Mouse (Mus musculus): Measurements from ENCODE around the gene Kifc3. TPM values are rescaled to one million over a fixed set of nuclear protein-coding genes. Genes with fewer than 3 reads are reported as not detected.

Gene Kifc3
- polyA plus RNA-seq, 1 experiment from 2014 or later: 10.6 TPM

GRCm38 (mm10) chr8:95154654-95155053 is 48.0 kb downstream of the Kifc3 start:
- Histone ChIP-seq H3K4me2 (no peak overlapping the region), H3K9ac (0 out of 2 replicates have a peak overlapping the region, but pooled peaks have one; percentile 2), H3K27me3 (no peaks in the 10 kb centered on the region; the same call in 1 of the 2 replicates), H3K4me1 (no peaks in the 10 kb centered on the region; the same call in 1 of the 2 replicates), H3K4me3 (no peak overlapping the region), H3K36me3 (no peaks in the 10 kb centered on the region), H3K9me3 (no peaks in the 10 kb centered on the region), H3K27ac (no peak overlapping the region)
- ATAC-seq (ENCODE audit: insufficient number of reproducible peaks, insufficient read depth, low FRiP score, low TSS enrichment, low read depth): 0 out of 2 replicates have a peak, but pooled peaks have one; percentile 50
- WGBS: 44% methylated on average over 6 of the region's 6 CpGs

- H3K4me1 ChIP-seq: no peaks in the 10 kb centered on the region; the same call in 1 of the 2 replicates
Observed at GRCm38 (mm10) chr8:95154056-95154455, 48.6 kb downstream of the Kifc3 start.

GRCm38 (mm10) chr8:95150608-95151007 is 52.0 kb downstream of the Kifc3 start:
- Histone ChIP-seq H3K4me3 (no peak overlapping the region), H3K36me3 (no peaks in the 10 kb centered on the region), H3K4me1 (no peaks in the 10 kb centered on the region; the same call in 1 of the 2 replicates), H3K9ac (no peak overlapping the region), H3K27ac (no peak overlapping the region), H3K27me3 (no peaks in the 10 kb centered on the region; the same call in 1 of the 2 replicates), H3K9me3 (no peaks in the 10 kb centered on the region), H3K4me2 (no peak overlapping the region)
- WGBS: 88% methylated on average over 3 of the region's 3 CpGs
- ATAC-seq (ENCODE audit: insufficient number of reproducible peaks, insufficient read depth, low FRiP score, low TSS enrichment, low read depth): no peak

More at GRCm38 (mm10) chr8:95154056-95154455, 48.6 kb downstream of the Kifc3 start:
- H3K27me3 ChIP-seq: no peaks in the 10 kb centered on the region; the same call in 1 of the 2 replicates
- no peaks in the 10 kb centered on the region for H3K9me3 ChIP-seq
- WGBS: 81% methylated on average over 4 of the region's 4 CpGs
- no peak overlapping the region for H3K9ac ChIP-seq
- no peak overlapping the region for H3K4me3 ChIP-seq
- H3K36me3 ChIP-seq: no peaks in the 10 kb centered on the region
- no peak for ATAC-seq (ENCODE audit: insufficient number of reproducible peaks, insufficient read depth, low FRiP score, low TSS enrichment, low read depth)
- H3K4me2 ChIP-seq: no peak overlapping the region
- H3K27ac ChIP-seq: no peak overlapping the region

- ATAC-seq (ENCODE audit: insufficient number of reproducible peaks, insufficient read depth, low FRiP score, low TSS enrichment, low read depth): no peak
- Histone ChIP-seq H3K9ac (no peak overlapping the region), H3K4me1 (no peaks in the 10 kb centered on the region), H3K9me3 (no peaks in the 10 kb centered on the region), H3K4me2 (no peak overlapping the region), H3K27ac (no peak overlapping the region), H3K36me3 (no peaks in the 10 kb centered on the region), H3K4me3 (no peak overlapping the region), H3K27me3 (no peaks in the 10 kb centered on the region; the same call in 1 of the 2 replicates)
- 51% methylated on average over 10 of the region's 10 CpGs for WGBS
Observed at GRCm38 (mm10) chr8:95149426-95149825, 53.2 kb downstream of the Kifc3 start.

GRCm38 (mm10) chr8:95146846-95147245 is 55.8 kb downstream of the Kifc3 start:
- no peak overlapping the region for H3K9ac ChIP-seq
- no peaks in the 10 kb centered on the region for H3K36me3 ChIP-seq
- WGBS: 86% methylated on average over 5 of the region's 5 CpGs
- no peak overlapping the region for H3K4me2 ChIP-seq
- no peak for ATAC-seq (ENCODE audit: insufficient number of reproducible peaks, insufficient read depth, low FRiP score, low TSS enrichment, low read depth)
- H3K27me3 ChIP-seq: no peaks in the 10 kb centered on the region; the same call in 1 of the 2 replicates
- H3K4me3 ChIP-seq: no peak overlapping the region
- no peak overlapping the region for H3K27ac ChIP-seq
- peaks cover 13% of the 10 kb centered on the region for H3K4me1 ChIP-seq
- H3K9me3 ChIP-seq: no peaks in the 10 kb centered on the region

GRCm38 (mm10) chr8:95146044-95146745 is 56.4 kb downstream of the Kifc3 start:
- Histone ChIP-seq H3K27ac (no peak overlapping the region), H3K4me3 (no peak overlapping the region), H3K4me2 (no peak overlapping the region), H3K4me1 (peaks cover 20% of the 10 kb centered on the region), H3K27me3 (no peaks in the 10 kb centered on the region; the same call in 1 of the 2 replicates), H3K9me3 (no peaks in the 10 kb centered on the region), H3K36me3 (no peaks in the 10 kb centered on the region), H3K9ac (no peak overlapping the region)
- 80% methylated on average over 2 of the region's 2 CpGs for WGBS
- no peak for ATAC-seq (ENCODE audit: insufficient number of reproducible peaks, insufficient read depth, low FRiP score, low TSS enrichment, low read depth)

- H3K9me3 ChIP-seq: no peaks in the 10 kb centered on the region
- no peak for ATAC-seq (ENCODE audit: insufficient number of reproducible peaks, insufficient read depth, low FRiP score, low TSS enrichment, low read depth)
- H3K4me2 ChIP-seq: no peak overlapping the region
- WGBS: 51% methylated on average over 2 of the region's 2 CpGs
- H3K4me3 ChIP-seq: no peak overlapping the region
- no peak overlapping the region for H3K27ac ChIP-seq
- H3K27me3 ChIP-seq: no peaks in the 10 kb centered on the region
- no peaks in the 10 kb centered on the region for H3K36me3 ChIP-seq
- H3K9ac ChIP-seq: no peak overlapping the region
- peaks cover 28% of the 10 kb centered on the region for H3K4me1 ChIP-seq
Observed at GRCm38 (mm10) chr8:95144631-95145015, 58.0 kb downstream of the Kifc3 start.

GRCm38 (mm10) chr8:95143805-95144630 is 58.6 kb downstream of the Kifc3 start:
- no peak overlapping the region for H3K4me2 ChIP-seq
- no peaks in the 10 kb centered on the region for H3K36me3 ChIP-seq
- peaks cover 28% of the 10 kb centered on the region for H3K4me1 ChIP-seq
- WGBS: 72% methylated on average over 6 of the region's 6 CpGs
- H3K9ac ChIP-seq: no peak overlapping the region
- H3K4me3 ChIP-seq: no peak overlapping the region
- no peak for ATAC-seq (ENCODE audit: insufficient number of reproducible peaks, insufficient read depth, low FRiP score, low TSS enrichment, low read depth)
- H3K9me3 ChIP-seq: no peaks in the 10 kb centered on the region
- H3K27ac ChIP-seq: no peak overlapping the region
- H3K27me3 ChIP-seq: no peaks in the 10 kb centered on the region

- WGBS: 19% methylated on average over 17 of the region's 17 CpGs
- H3K9me3 ChIP-seq: no peaks in the 10 kb centered on the region
- peak overlapping the region; percentile 87 for H3K9ac ChIP-seq
- H3K4me2 ChIP-seq: peak overlapping the region; percentile 96
- no peak for ATAC-seq (ENCODE audit: insufficient number of reproducible peaks, insufficient read depth, low FRiP score, low TSS enrichment, low read depth)
- H3K4me1 ChIP-seq: peaks cover 35% of the 10 kb centered on the region
- H3K27ac ChIP-seq: peak overlapping the region; percentile 72
- H3K36me3 ChIP-seq: no peaks in the 10 kb centered on the region
- peak overlapping the region; percentile 73 for H3K4me3 ChIP-seq
- peaks cover 3% of the 10 kb centered on the region; the same call in 1 of the 2 replicates for H3K27me3 ChIP-seq
Observed at GRCm38 (mm10) chr8:95142985-95143804, 59.4 kb downstream of the Kifc3 start.

GRCm38 (mm10) chr8:95142075-95142831 is 60.4 kb downstream of the Kifc3 start:
- Histone ChIP-seq H3K9ac (peak overlapping the region; percentile 87), H3K27ac (0 out of 2 replicates have a peak overlapping the region, but pooled peaks have one; percentile 72), H3K27me3 (peaks cover 12% of the 10 kb centered on the region), H3K4me1 (peaks cover 44% of the 10 kb centered on the region), H3K4me3 (peak overlapping the region; percentile 73), H3K4me2 (peak overlapping the region; percentile 96), H3K9me3 (no peaks in the 10 kb centered on the region), H3K36me3 (no peaks in the 10 kb centered on the region)
- peak; percentile 40; the same call in 1 of the 2 replicates for ATAC-seq (ENCODE audit: insufficient number of reproducible peaks, insufficient read depth, low FRiP score, low TSS enrichment, low read depth)
- under 1% methylated on average over 54 of the region's 66 CpGs for WGBS
